Mouse (Mus musculus): ENCODE results near the gene Tmco1. TPM values are rescaled to one million over a fixed set of nuclear protein-coding genes. Genes with fewer than 3 reads are reported as not detected.

The Tmco1 gene
- polyA plus RNA-seq, 1 experiment = 34.0 TPM

DNA sequence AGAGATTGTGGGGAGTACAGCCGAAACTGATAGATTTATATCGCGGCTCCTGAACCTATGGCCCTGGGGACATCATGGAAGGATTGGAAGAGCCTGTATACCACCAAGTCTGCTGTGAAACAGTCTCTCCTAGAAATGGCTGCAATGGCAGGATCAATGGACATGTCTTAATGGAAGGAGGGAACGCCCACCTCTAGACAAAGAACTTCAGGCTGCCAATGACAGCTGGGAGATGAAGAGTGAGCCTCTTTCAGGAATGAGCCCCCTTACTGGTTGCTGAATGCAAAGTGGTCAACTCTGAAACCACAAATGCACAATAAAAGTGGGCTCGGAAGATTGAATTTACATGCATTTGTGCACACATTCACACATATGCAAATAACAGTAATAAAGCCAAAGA is 74.6 kb downstream of the Tmco1 start:
- H3K27me3 ChIP-seq (ENCODE audit: control insufficient read depth, insufficient read depth, low read length) = no peaks in the 10 kb centered on the region
- no peak overlapping the region for H3K27ac ChIP-seq (ENCODE audit: control insufficient read depth, insufficient read depth, low read depth, low read length)
- H3K4me1 ChIP-seq (ENCODE audit: control insufficient read depth, insufficient read depth, low read length) = no peaks in the 10 kb centered on the region
- H3K36me3 ChIP-seq (ENCODE audit: control insufficient read depth, insufficient read depth, low read length) = no peaks in the 10 kb centered on the region
- no peak for TF ChIP-seq CTCF (IDR thresholded peaks at IDR 0.05; ENCODE audit: control insufficient read depth, insufficient read depth, insufficient replicate concordance, low read depth, low read length)
- TF ChIP-seq POLR2A (IDR thresholded peaks at IDR 0.05; ENCODE audit: control insufficient read depth, low read depth, low read length) = no peak
- no peak overlapping the region for H3K4me3 ChIP-seq (ENCODE audit: control insufficient read depth, low read depth, low read length)

DNA sequence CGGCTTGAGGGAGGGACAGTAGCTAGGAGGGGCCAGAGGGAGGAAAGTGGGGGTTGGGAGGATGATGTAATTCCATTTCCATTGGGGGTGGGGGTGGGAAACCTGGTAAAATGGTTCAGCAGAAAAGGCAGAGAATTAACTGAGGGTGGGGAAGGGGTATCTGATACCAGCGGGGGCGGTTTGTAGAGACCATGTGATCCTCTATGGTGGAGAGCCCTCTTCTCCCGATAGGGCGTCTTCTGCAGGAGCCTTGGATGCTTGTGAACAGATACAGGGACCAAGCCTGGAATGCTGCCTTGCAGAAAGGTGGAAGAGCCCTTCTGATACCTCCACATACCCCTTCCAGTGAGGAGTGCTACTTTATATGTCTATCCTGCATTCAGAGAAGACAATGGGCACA is 75.0 kb downstream of the Tmco1 start:
- Histone ChIP-seq H3K27ac (ENCODE audit: control insufficient read depth, insufficient read depth, low read depth, low read length) (no peak overlapping the region), H3K4me3 (ENCODE audit: control insufficient read depth, low read depth, low read length) (no peak overlapping the region)

More for the DNA sequence above, 75.0 kb downstream of the Tmco1 start:
- Histone ChIP-seq H3K4me1 (ENCODE audit: control insufficient read depth, insufficient read depth, low read length) (no peaks in the 10 kb centered on the region), H3K27me3 (ENCODE audit: control insufficient read depth, insufficient read depth, low read length) (no peaks in the 10 kb centered on the region), H3K36me3 (ENCODE audit: control insufficient read depth, insufficient read depth, low read length) (no peaks in the 10 kb centered on the region)
- TF ChIP-seq CTCF (IDR thresholded peaks at IDR 0.05; ENCODE audit: control insufficient read depth, insufficient read depth, insufficient replicate concordance, low read depth, low read length) = no peak
- TF ChIP-seq POLR2A (IDR thresholded peaks at IDR 0.05; ENCODE audit: control insufficient read depth, low read depth, low read length) = no peak

Other genes with a start within 250 kb of the Tmco1 start
- 160 and 161 TPM in 2 replicates for gene Uck2, start 23.1 kb upstream of the Tmco1 start, polyA plus RNA-seq (2012; rRNA removed)
- 30.8 and 33.6 TPM in 2 replicates for gene Aldh9a1, start 41.6 kb downstream of the Tmco1 start, polyA plus RNA-seq (2012; rRNA removed)
- gene Mgst3, start 85.5 kb downstream of the Tmco1 start, polyA plus RNA-seq (2012; rRNA removed) = 16.5 and 18.9 TPM in 2 replicates
- gene Lrrc52, start 158.4 kb downstream of the Tmco1 start, polyA plus RNA-seq (2012; rRNA removed) = 60.6 and 74.8 TPM in 2 replicates